Mouse (Mus musculus): ENCODE measurements around the gene Olfr789.

Gene Olfr789

DNA sequence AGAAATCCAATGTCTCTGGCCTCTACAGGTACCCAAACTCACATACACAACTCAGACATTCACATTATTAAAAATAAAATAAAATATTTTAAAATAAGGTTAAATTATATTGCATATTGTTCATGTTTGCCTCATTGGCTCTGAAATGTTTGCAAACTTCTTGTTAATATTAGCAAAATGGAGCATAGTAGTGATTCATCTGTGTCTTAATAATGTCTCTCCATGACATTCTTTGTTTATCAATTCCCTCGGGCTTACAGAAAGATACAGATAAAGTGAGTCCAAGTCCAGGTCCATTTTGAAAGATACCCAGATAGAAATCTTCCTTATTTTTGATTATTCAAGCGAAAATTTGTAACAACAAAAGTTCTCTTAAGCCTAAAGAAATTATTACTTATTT lies at the start of gene Olfr789:
Gene Olfr789, plus strand, starts transcription at position 301 of the 400 bp plus-strand sequence.
- DNase-seq (ENCODE audit: extremely low read depth, insufficient read length, low spot score): no peak

DNA sequence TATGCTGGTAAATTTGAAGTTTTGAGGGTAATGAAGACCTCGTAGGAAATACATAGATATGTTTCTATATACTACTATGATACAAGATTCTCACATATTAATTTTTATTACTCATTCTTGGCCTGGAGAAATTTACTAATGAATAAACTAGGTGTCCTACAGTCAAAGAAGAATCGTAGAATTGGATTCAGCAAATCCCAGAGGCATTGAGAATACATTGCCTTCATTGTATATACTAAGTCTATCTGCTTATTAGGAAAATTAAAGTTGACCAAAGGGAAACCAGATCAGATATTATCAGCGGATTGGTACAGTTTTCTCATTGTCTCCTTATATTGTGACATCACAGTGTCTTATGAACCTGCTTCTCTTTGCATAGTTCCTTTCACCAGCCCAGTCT lies 23.0 kb upstream of the Olfr789 start, which contains the start of gene Olfr787:
Gene Olfr787, plus strand, starts transcription at position 301 of the 400 bp plus-strand sequence.
- DNase-seq (ENCODE audit: extremely low read depth, insufficient read length, low spot score): no peak

GRCm38 (mm10) chr10:129470698-129471097 lies 13.9 kb upstream of the Olfr789 start, which contains the start of gene Olfr788:
Gene Olfr788 (plus strand): TSS chr10:129470998.
- DNase-seq (ENCODE audit: extremely low read depth, insufficient read length, low spot score): no peak

- DNase-seq (ENCODE audit: extremely low read depth, insufficient read length, low spot score): no peak
Observed at GRCm38 (mm10) chr10:129473256-129473655, 11.3 kb upstream of the Olfr789 start.

GRCm38 (mm10) chr10:129473723-129474122 lies 10.8 kb upstream of the Olfr789 start:
- no peak for DNase-seq (ENCODE audit: extremely low read depth, insufficient read length, low spot score)

DNA sequence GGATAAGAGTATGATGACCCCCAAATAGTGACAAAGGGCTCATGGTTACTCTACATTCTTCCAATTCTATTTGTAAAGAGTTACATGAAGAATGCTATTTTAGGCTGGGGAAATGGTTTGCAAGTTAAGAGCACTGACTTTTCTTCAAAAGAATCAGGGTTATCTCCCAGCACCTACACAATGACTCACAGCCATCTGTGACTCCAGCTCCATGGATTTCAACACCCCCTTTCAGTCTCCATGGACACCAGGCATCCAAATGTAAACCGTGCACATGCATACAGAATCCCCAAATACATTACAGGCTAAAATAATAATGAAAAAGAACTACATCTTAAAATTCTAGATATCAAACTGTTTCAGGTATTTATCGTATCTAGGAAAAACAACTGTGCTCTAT lies 5.5 kb downstream of the Olfr789 start:
- DNase-seq (ENCODE audit: extremely low read depth, insufficient read length, low spot score): no peak

DNA sequence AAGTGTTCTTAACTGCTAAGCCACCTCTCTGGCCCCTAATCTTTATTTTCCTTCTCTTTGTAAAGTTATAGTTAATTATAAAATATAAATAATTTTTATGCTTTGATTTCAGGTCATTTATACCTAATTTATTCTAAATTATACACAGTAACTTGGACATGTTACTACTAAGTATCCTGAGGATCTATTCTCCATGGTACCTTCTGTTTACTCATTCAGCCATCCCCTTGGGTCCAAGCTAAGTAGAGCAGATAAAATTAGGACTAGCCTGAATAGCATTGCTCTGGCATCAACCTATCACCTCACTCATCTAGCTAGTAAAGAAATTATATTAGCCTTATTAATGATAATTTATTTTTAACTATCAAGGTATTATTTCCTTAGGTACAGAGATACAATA lies 13.6 kb downstream of the Olfr789 start, which contains the start of gene Olfr790:
Gene Olfr790, plus strand, starts transcription at position 301 of the 400 bp plus-strand sequence.
- no peak for DNase-seq (ENCODE audit: extremely low read depth, insufficient read length, low spot score)

DNA sequence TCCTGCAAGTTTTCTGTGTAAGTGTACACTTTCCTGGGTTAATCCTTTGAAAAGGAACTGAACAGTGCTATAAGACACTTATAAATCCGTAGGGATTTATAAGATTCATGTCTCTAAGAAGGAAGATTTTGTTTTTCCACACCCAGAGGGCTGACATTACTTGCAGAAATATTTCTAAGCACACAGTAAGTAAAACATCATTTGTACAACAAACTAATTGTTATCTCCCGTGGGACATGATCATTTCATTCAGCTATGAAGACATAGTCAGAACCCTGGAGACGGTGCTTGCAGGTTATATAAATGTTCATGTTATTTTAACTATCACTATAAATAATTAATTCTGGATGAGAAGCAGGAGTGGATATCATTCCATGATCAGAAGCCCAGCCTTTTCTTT lies 36.9 kb downstream of the Olfr789 start, which contains the start of gene Olfr791:
Gene Olfr791, plus strand, starts transcription at position 301 of the 400 bp plus-strand sequence.
- no peak for DNase-seq (ENCODE audit: extremely low read depth, insufficient read length, low spot score)

GRCm38 (mm10) chr10:129538862-129539261 lies 54.3 kb downstream of the Olfr789 start, which contains the start of gene Olfr792:
Gene Olfr792 (plus strand): TSS chr10:129539162.
- no peak for DNase-seq (ENCODE audit: extremely low read depth, insufficient read length, low spot score)

Measured in 3134 (cell line).